Mouse (Mus musculus): ENCODE measurements around the gene Scgb1c1. TPM values are rescaled to one million over a fixed set of nuclear protein-coding genes. Genes with fewer than 3 reads are reported as not detected.

Gene Scgb1c1
- polyA plus RNA-seq, 1 experiment = not detected

- TF ChIP-seq POLR2A (IDR thresholded peaks at IDR 0.05; ENCODE audit: low read depth, low read length) (no peak), CTCF (IDR thresholded peaks at IDR 0.05; ENCODE audit: extremely low read depth, insufficient read length, insufficient replicate concordance, low read depth, low read length) (no peak)
- Histone ChIP-seq H3K4me3 (ENCODE audit: low read depth, low read length) (no peak overlapping the region), H3K27me3 (ENCODE audit: control insufficient read depth, insufficient read depth, low read length) (no peaks in the 10 kb centered on the region), H3K36me3 (ENCODE audit: control insufficient read depth, insufficient read depth, low read length) (peaks cover 35% of the 10 kb centered on the region), H3K4me1 (ENCODE audit: control insufficient read depth, insufficient read depth, insufficient read length, low read length) (peaks cover 13% of the 10 kb centered on the region), H3K27ac (ENCODE audit: insufficient read depth, low read depth, low read length) (no peak overlapping the region)
- WGBS = 89% methylated on average over 18 of the region's 18 CpGs
Measured at GRCm38 (mm10) chr7:140854483-140854882, 9.1 kb downstream of the Scgb1c1 start.

DNA sequence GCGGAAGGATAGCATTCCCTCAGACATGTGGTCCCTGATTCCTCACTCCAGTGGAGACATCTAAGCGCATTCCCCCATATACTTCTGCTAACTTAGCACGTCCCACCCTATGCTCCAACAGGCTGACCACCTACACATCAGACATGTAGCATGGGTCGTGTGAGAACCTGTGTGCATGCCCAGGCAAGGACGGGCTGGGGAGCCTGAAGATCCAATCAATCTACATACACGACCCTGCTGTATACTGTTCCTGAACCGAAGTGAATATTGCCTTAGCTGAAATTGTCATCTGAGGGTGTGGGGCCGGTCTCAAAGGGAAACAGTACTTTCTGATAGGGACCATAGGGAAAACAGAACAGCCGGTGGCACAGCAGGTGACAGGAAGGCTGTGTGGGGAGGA is 9.8 kb downstream of the Scgb1c1 start:
- H3K27me3 ChIP-seq (ENCODE audit: control insufficient read depth, insufficient read depth, low read length) = no peaks in the 10 kb centered on the region
- peaks cover 41% of the 10 kb centered on the region for H3K36me3 ChIP-seq (ENCODE audit: control insufficient read depth, insufficient read depth, low read length)
- WGBS = 60% methylated on average over 9 of the region's 9 CpGs
- peak overlapping the region; percentile 82 for H3K4me3 ChIP-seq (ENCODE audit: low read depth, low read length)
- TF ChIP-seq POLR2A (IDR thresholded peaks at IDR 0.05; ENCODE audit: low read depth, low read length) (no peak), CTCF (IDR thresholded peaks at IDR 0.05; ENCODE audit: extremely low read depth, insufficient read length, insufficient replicate concordance, low read depth, low read length) (no peak)
- H3K27ac ChIP-seq (ENCODE audit: insufficient read depth, low read depth, low read length) = no peak overlapping the region
- peaks cover 13% of the 10 kb centered on the region for H3K4me1 ChIP-seq (ENCODE audit: control insufficient read depth, insufficient read depth, insufficient read length, low read length)

- Histone ChIP-seq H3K27me3 (ENCODE audit: control insufficient read depth, insufficient read depth, low read length) (no peaks in the 10 kb centered on the region), H3K27ac (ENCODE audit: insufficient read depth, low read depth, low read length) (peak within 1 kb of the TSS; percentile 90), H3K36me3 (ENCODE audit: control insufficient read depth, insufficient read depth, low read length) (peaks cover 49% of the 10 kb centered on the region), H3K4me1 (ENCODE audit: control insufficient read depth, insufficient read depth, insufficient read length, low read length) (peaks cover 13% of the 10 kb centered on the region), H3K4me3 (ENCODE audit: low read depth, low read length) (peak within 1 kb of the TSS; percentile 82)
- TF ChIP-seq POLR2A (IDR thresholded peaks at IDR 0.05; ENCODE audit: low read depth, low read length) = 0 out of 2 replicates have a peak, but pooled peaks have one; percentile 54
- no peak for TF ChIP-seq CTCF (IDR thresholded peaks at IDR 0.05; ENCODE audit: extremely low read depth, insufficient read length, insufficient replicate concordance, low read depth, low read length)
- WGBS = under 1% methylated on average over 51 of the region's 51 CpGs
Measured at GRCm38 (mm10) chr7:140855860-140856784, 10.8 kb downstream of the Scgb1c1 start, which contains the start of gene Gm45785. Gm45785 (minus strand) TSS chr7:140856331.

- H3K4me3 ChIP-seq (ENCODE audit: low read depth, low read length) = peak within 1 kb of the TSS; percentile 82
- peaks cover 56% of the 10 kb centered on the region for H3K36me3 ChIP-seq (ENCODE audit: control insufficient read depth, insufficient read depth, low read length)
- WGBS = under 1% methylated on average over 49 of the region's 50 CpGs
Measured at GRCm38 (mm10) chr7:140856785-140857549, 11.6 kb downstream of the Scgb1c1 start, which contains the start of gene Ric8a. Ric8a (plus strand) TSS chr7:140856957.

GRCm38 (mm10) chr7:140857550-140858505 is 12.5 kb downstream of the Scgb1c1 start, which contains the start of gene Bet1l:
Bet1l (minus strand) TSS chr7:140857577.
- Histone ChIP-seq H3K27ac (ENCODE audit: insufficient read depth, low read depth, low read length) (peak within 1 kb of the TSS; percentile 90), H3K27me3 (ENCODE audit: control insufficient read depth, insufficient read depth, low read length) (no peaks in the 10 kb centered on the region), H3K4me1 (ENCODE audit: control insufficient read depth, insufficient read depth, insufficient read length, low read length) (peaks cover 13% of the 10 kb centered on the region), H3K4me3 (ENCODE audit: low read depth, low read length) (peak within 1 kb of the TSS; percentile 82), H3K36me3 (ENCODE audit: control insufficient read depth, insufficient read depth, low read length) (peaks cover 56% of the 10 kb centered on the region)
- 20% methylated on average over 40 of the region's 40 CpGs for WGBS
- no peak for TF ChIP-seq POLR2A (IDR thresholded peaks at IDR 0.05; ENCODE audit: low read depth, low read length)
- no peak for TF ChIP-seq CTCF (IDR thresholded peaks at IDR 0.05; ENCODE audit: extremely low read depth, insufficient read length, insufficient replicate concordance, low read depth, low read length)

More at GRCm38 (mm10) chr7:140856785-140857549, 11.6 kb downstream of the Scgb1c1 start, which contains the start of gene Ric8a:
- H3K27me3 ChIP-seq (ENCODE audit: control insufficient read depth, insufficient read depth, low read length) = no peaks in the 10 kb centered on the region
- TF ChIP-seq CTCF (IDR thresholded peaks at IDR 0.05; ENCODE audit: extremely low read depth, insufficient read length, insufficient replicate concordance, low read depth, low read length) = 0 out of 2 replicates have a peak, but pooled peaks have one; percentile 1
- TF ChIP-seq POLR2A (IDR thresholded peaks at IDR 0.05; ENCODE audit: low read depth, low read length) = peak; percentile 44; the same call in 1 of the 2 replicates
- H3K4me1 ChIP-seq (ENCODE audit: control insufficient read depth, insufficient read depth, insufficient read length, low read length) = peaks cover 13% of the 10 kb centered on the region
- peak within 1 kb of the TSS; percentile 90 for H3K27ac ChIP-seq (ENCODE audit: insufficient read depth, low read depth, low read length)

- TF ChIP-seq POLR2A (IDR thresholded peaks at IDR 0.05; ENCODE audit: low read depth, low read length) = no peak
- TF ChIP-seq CTCF (IDR thresholded peaks at IDR 0.05; ENCODE audit: extremely low read depth, insufficient read length, insufficient replicate concordance, low read depth, low read length) = no peak
- Histone ChIP-seq H3K4me1 (ENCODE audit: control insufficient read depth, insufficient read depth, insufficient read length, low read length) (peaks cover 13% of the 10 kb centered on the region), H3K27ac (ENCODE audit: insufficient read depth, low read depth, low read length) (no peak overlapping the region), H3K27me3 (ENCODE audit: control insufficient read depth, insufficient read depth, low read length) (no peaks in the 10 kb centered on the region), H3K36me3 (ENCODE audit: control insufficient read depth, insufficient read depth, low read length) (peaks cover 56% of the 10 kb centered on the region), H3K4me3 (ENCODE audit: low read depth, low read length) (peak overlapping the region; percentile 82)
- 93% methylated on average over 8 of the region's 8 CpGs for WGBS
Measured at GRCm38 (mm10) chr7:140858746-140859145, 13.4 kb downstream of the Scgb1c1 start.
